Mouse (Mus musculus): ENCODE data around the gene 1700025G04Rik. TPM values are rescaled to one million over a fixed set of nuclear protein-coding genes. Genes with fewer than 3 reads are reported as not detected.

Gene 1700025G04Rik
- polyA plus RNA-seq, 1 experiment from 2014 or later: 17.6 TPM

- Histone ChIP-seq H3K27me3 (ENCODE audit: low read depth, poor library complexity, severe bottlenecking) (no peaks in the 10 kb centered on the region), H3K36me3 (peaks cover 13% of the 10 kb centered on the region), H3K9me3 (replicated peaks) (no peaks in the 10 kb centered on the region), H3K4me1 (peaks cover 30% of the 10 kb centered on the region), H3K4me3 (no peak overlapping the region), H3K27ac (replicated peaks) (no peak overlapping the region)
- no peak for DNase-seq (ENCODE audit: low spot score)
- 67% methylated on average over 6 of the region's 6 CpGs for WGBS
Measured at GRCm38 (mm10) chr1:151962078-151962477, 127.8 kb downstream of the 1700025G04Rik start.

- H3K4me3 ChIP-seq: no peak overlapping the region
- H3K9me3 ChIP-seq (replicated peaks): no peaks in the 10 kb centered on the region
- WGBS: 80% methylated on average over 10 of the region's 10 CpGs
- H3K27me3 ChIP-seq (ENCODE audit: low read depth, poor library complexity, severe bottlenecking): no peaks in the 10 kb centered on the region
- DNase-seq (ENCODE audit: low spot score): no peak
- peaks cover 30% of the 10 kb centered on the region for H3K4me1 ChIP-seq
- peaks cover 13% of the 10 kb centered on the region for H3K36me3 ChIP-seq
- H3K27ac ChIP-seq (replicated peaks): no peak overlapping the region
Measured at GRCm38 (mm10) chr1:151961204-151961603, 128.7 kb downstream of the 1700025G04Rik start.

GRCm38 (mm10) chr1:151959010-151959409 lies 130.9 kb downstream of the 1700025G04Rik start:
- WGBS: 47% methylated on average over 3 of the region's 3 CpGs
- H3K9me3 ChIP-seq (replicated peaks): no peaks in the 10 kb centered on the region
- H3K27me3 ChIP-seq (ENCODE audit: low read depth, poor library complexity, severe bottlenecking): no peaks in the 10 kb centered on the region
- DNase-seq (ENCODE audit: low spot score): no peak
- H3K27ac ChIP-seq (replicated peaks): no peak overlapping the region
- no peak overlapping the region for H3K4me3 ChIP-seq
- peaks cover 13% of the 10 kb centered on the region for H3K36me3 ChIP-seq
- H3K4me1 ChIP-seq: peaks cover 30% of the 10 kb centered on the region

GRCm38 (mm10) chr1:151958442-151958841 lies 131.5 kb downstream of the 1700025G04Rik start:
- peaks cover 13% of the 10 kb centered on the region for H3K36me3 ChIP-seq
- H3K4me1 ChIP-seq: peaks cover 34% of the 10 kb centered on the region
- H3K9me3 ChIP-seq (replicated peaks): no peaks in the 10 kb centered on the region
- no peak overlapping the region for H3K27ac ChIP-seq (replicated peaks)
- no peaks in the 10 kb centered on the region for H3K27me3 ChIP-seq (ENCODE audit: low read depth, poor library complexity, severe bottlenecking)
- DNase-seq (ENCODE audit: low spot score): no peak
- 77% methylated on average over 3 of the region's 3 CpGs for WGBS
- no peak overlapping the region for H3K4me3 ChIP-seq

- peaks cover 42% of the 10 kb centered on the region for H3K4me1 ChIP-seq
- no peak for DNase-seq (ENCODE audit: low spot score)
Measured at GRCm38 (mm10) chr1:151957669-151958068, 132.3 kb downstream of the 1700025G04Rik start.

GRCm38 (mm10) chr1:151955866-151956265 lies 134.1 kb downstream of the 1700025G04Rik start:
- Histone ChIP-seq H3K27ac (replicated peaks) (no peak overlapping the region), H3K27me3 (ENCODE audit: low read depth, poor library complexity, severe bottlenecking) (no peaks in the 10 kb centered on the region), H3K4me1 (peaks cover 35% of the 10 kb centered on the region), H3K36me3 (peaks cover 9% of the 10 kb centered on the region), H3K4me3 (no peak overlapping the region), H3K9me3 (replicated peaks) (no peaks in the 10 kb centered on the region)
- WGBS: 89% methylated on average over 5 of the region's 5 CpGs
- DNase-seq (ENCODE audit: low spot score): no peak

More at GRCm38 (mm10) chr1:151957669-151958068, 132.3 kb downstream of the 1700025G04Rik start:
- Histone ChIP-seq H3K27ac (replicated peaks) (no peak overlapping the region; the same call in 1 of the 2 replicates), H3K9me3 (replicated peaks) (no peaks in the 10 kb centered on the region), H3K27me3 (ENCODE audit: low read depth, poor library complexity, severe bottlenecking) (no peaks in the 10 kb centered on the region), H3K4me3 (no peak overlapping the region), H3K36me3 (peaks cover 13% of the 10 kb centered on the region)
- 26% methylated on average over 7 of the region's 7 CpGs for WGBS

GRCm38 (mm10) chr1:151953563-151953962 lies 136.4 kb downstream of the 1700025G04Rik start:
- Histone ChIP-seq H3K4me3 (no peak overlapping the region), H3K9me3 (replicated peaks) (no peaks in the 10 kb centered on the region), H3K4me1 (peaks cover 26% of the 10 kb centered on the region), H3K27ac (replicated peaks) (peak overlapping the region; percentile 33; the same call in 1 of the 2 replicates), H3K27me3 (ENCODE audit: low read depth, poor library complexity, severe bottlenecking) (no peaks in the 10 kb centered on the region), H3K36me3 (no peaks in the 10 kb centered on the region)
- WGBS: 65% methylated on average over 7 of the region's 7 CpGs
- DNase-seq (ENCODE audit: low spot score): no peak

- peak overlapping the region; percentile 66 for H3K27ac ChIP-seq (replicated peaks)
- no peaks in the 10 kb centered on the region for H3K9me3 ChIP-seq (replicated peaks)
- H3K27me3 ChIP-seq (ENCODE audit: low read depth, poor library complexity, severe bottlenecking): no peaks in the 10 kb centered on the region
- DNase-seq (ENCODE audit: low spot score): no peak
- H3K4me3 ChIP-seq: no peak overlapping the region
- H3K36me3 ChIP-seq: no peaks in the 10 kb centered on the region
- H3K4me1 ChIP-seq: peaks cover 53% of the 10 kb centered on the region
- WGBS: 71% methylated on average over 3 of the region's 3 CpGs
Measured at GRCm38 (mm10) chr1:151948065-151948464, 141.9 kb downstream of the 1700025G04Rik start.

GRCm38 (mm10) chr1:151947571-151947970 lies 142.4 kb downstream of the 1700025G04Rik start:
- WGBS: 39% methylated on average over 4 of the region's 4 CpGs
- Histone ChIP-seq H3K27me3 (ENCODE audit: low read depth, poor library complexity, severe bottlenecking) (no peaks in the 10 kb centered on the region), H3K4me3 (no peak overlapping the region), H3K4me1 (peaks cover 53% of the 10 kb centered on the region), H3K9me3 (replicated peaks) (no peaks in the 10 kb centered on the region), H3K36me3 (no peaks in the 10 kb centered on the region), H3K27ac (replicated peaks) (peak overlapping the region; percentile 66)
- no peak for DNase-seq (ENCODE audit: low spot score)

- DNase-seq (ENCODE audit: low spot score): no peak
- 18% methylated on average over 10 of the region's 10 CpGs for whole genome bisulfite sequencing
Measured at GRCm38 (mm10) chr1:151944457-151945223, 145.3 kb downstream of the 1700025G04Rik start.

GRCm38 (mm10) chr1:151943681-151944237 lies 146.2 kb downstream of the 1700025G04Rik start:
- H3K4me1 ChIP-seq: peaks cover 70% of the 10 kb centered on the region
- H3K36me3 ChIP-seq: no peaks in the 10 kb centered on the region
- no peak for DNase-seq (ENCODE audit: low spot score)
- WGBS: 48% methylated on average over 8 of the region's 8 CpGs
- H3K27me3 ChIP-seq (ENCODE audit: low read depth, poor library complexity, severe bottlenecking): no peaks in the 10 kb centered on the region
- no peak overlapping the region for H3K4me3 ChIP-seq
- H3K27ac ChIP-seq (replicated peaks): peak overlapping the region; percentile 82
- H3K9me3 ChIP-seq (replicated peaks): no peaks in the 10 kb centered on the region

More at GRCm38 (mm10) chr1:151944457-151945223, 145.3 kb downstream of the 1700025G04Rik start:
- H3K4me1 ChIP-seq: peaks cover 67% of the 10 kb centered on the region
- H3K4me3 ChIP-seq: no peak overlapping the region
- H3K27ac ChIP-seq (replicated peaks): peak overlapping the region; percentile 82
- no peaks in the 10 kb centered on the region for H3K27me3 ChIP-seq (ENCODE audit: low read depth, poor library complexity, severe bottlenecking)
- no peaks in the 10 kb centered on the region for H3K36me3 ChIP-seq
- no peaks in the 10 kb centered on the region for H3K9me3 ChIP-seq (replicated peaks)

- H3K9me3 ChIP-seq (replicated peaks): no peaks in the 10 kb centered on the region
- H3K27me3 ChIP-seq (ENCODE audit: low read depth, poor library complexity, severe bottlenecking): no peaks in the 10 kb centered on the region
- 0 out of 2 replicates have a peak, but pooled peaks cover 3% of the 10 kb centered on the region for H3K36me3 ChIP-seq
- H3K4me3 ChIP-seq: no peak overlapping the region
- peaks cover 68% of the 10 kb centered on the region for H3K4me1 ChIP-seq
- WGBS: 57% methylated on average over 11 of the region's 11 CpGs
- DNase-seq (ENCODE audit: low spot score): no peak
- H3K27ac ChIP-seq (replicated peaks): peak overlapping the region; percentile 82
Measured at GRCm38 (mm10) chr1:151942972-151943654, 146.8 kb downstream of the 1700025G04Rik start.
